Mouse (Mus musculus) bone marrow macrophage, adult 2 months (primary cell): ENCODE measurements around the gene Tesk2.

Experiments used
- CTCF ChIP-seq: IDR thresholded peaks from 2 replicates; pipeline ENCODE4 v1.5.1; 2012; ENCODE audit warnings: low read depth, mild to moderate bottlenecking, low read length, moderate library complexity
- POLR2A ChIP-seq: IDR thresholded peaks from 2 replicates; pipeline ENCODE4 v1.6.1; 2012; ENCODE audit warnings: mild to moderate bottlenecking, low read depth, low read length, borderline replicate concordance

GRCm38 (mm10) chr4:116689309-116689876 is 31.4 kb upstream of the Tesk2 start:
- TF ChIP-seq POLR2A (no peak), CTCF (no peak)
